22 mouse cellular contexts compared by ENCODE assay signal in the genomic region with DNA sequence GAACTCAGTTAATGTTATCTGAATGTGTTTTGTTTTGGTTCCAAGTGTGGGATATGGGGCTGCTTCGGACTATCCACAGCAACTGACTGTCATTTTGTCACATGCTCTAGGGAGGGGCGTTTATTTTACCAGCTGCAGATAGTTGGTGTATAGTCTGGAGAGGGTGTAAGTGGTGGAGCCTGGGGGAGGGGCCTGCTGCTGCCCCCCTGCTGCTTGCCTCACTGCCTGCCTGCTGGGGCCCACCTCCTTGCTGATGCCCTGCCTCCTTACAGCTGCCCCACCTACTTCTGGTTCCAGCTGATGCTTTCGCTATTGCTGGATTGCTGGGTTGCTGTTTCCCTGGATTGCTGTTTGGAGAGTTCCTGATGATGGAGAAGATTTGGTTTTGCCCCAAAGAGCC. TPM values are rescaled to one million over a fixed set of nuclear protein-coding genes. Genes with fewer than 3 reads are reported as not detected.
DNase-seq lines count a peak whose midpoint lies in the region; ATAC-seq and TF ChIP-seq lines count a peak whose summit lies in the region.
"Had no signal": no experiment of that assay in that cellular context is flagged by ENCODE, and none has a peak within 500 bp of the region (broad histone marks: within the 10 kb centered on the region; RNA-seq: fewer than 3 reads in every experiment).

No protein-coding gene starts in this region.

- WGBS in heart, embryonic 16.5 days: 16% methylated on average over 3 of the region's 3 CpGs
- WGBS in lung, embryonic 14.5 days: 15% methylated on average over 3 of the region's 3 CpGs

- H3K36me3 ChIP-seq in heart, embryonic 16.5 days (ENCODE audit: control insufficient read depth, insufficient read depth): no peaks in the 10 kb centered on the region
- no peaks in the 10 kb centered on the region for H3K36me3 ChIP-seq in lung, embryonic 14.5 days (ENCODE audit: insufficient read depth)
- no peaks in the 10 kb centered on the region for H3K36me3 ChIP-seq in G1E (replicated peaks)
- H3K36me3 ChIP-seq: hindbrain, embryonic 13.5 days; lung, embryonic 15.5 days had no signal

- no peak overlapping the region for H3K4me3 ChIP-seq in heart, embryonic 16.5 days (ENCODE audit: low read length)
- H3K4me3 ChIP-seq in lung, embryonic 14.5 days (ENCODE audit: low read depth, low read length): no peak overlapping the region
- H3K4me3 ChIP-seq in G1E (ENCODE audit: low read depth, low read length): no peak overlapping the region; the same call in 1 of the 2 replicates
- H3K4me3 ChIP-seq: erythroblast, embryonic 14.5 days; gastrocnemius, adult 2 months; hindbrain, embryonic 13.5 days; lung, embryonic 15.5 days had no signal

- H3K27me3 ChIP-seq in heart, embryonic 16.5 days (ENCODE audit: control insufficient read depth, insufficient read depth, low read length): no peaks in the 10 kb centered on the region
- no peaks in the 10 kb centered on the region for H3K27me3 ChIP-seq in lung, embryonic 14.5 days (ENCODE audit: insufficient read depth, low read length)
- peaks cover 15% of the 10 kb centered on the region for H3K27me3 ChIP-seq in G1E (ENCODE audit: insufficient read depth, low read length)
- H3K27me3 ChIP-seq: hindbrain, embryonic 13.5 days; lung, embryonic 15.5 days had no signal

- H3K4me1 ChIP-seq in heart, embryonic 16.5 days (ENCODE audit: control insufficient read depth, insufficient read depth, low read length): no peaks in the 10 kb centered on the region
- no peaks in the 10 kb centered on the region for H3K4me1 ChIP-seq in lung, embryonic 14.5 days (ENCODE audit: insufficient read depth)
- H3K4me1 ChIP-seq in G1E (ENCODE audit: insufficient read depth, low read depth, low read length): peaks cover 7% of the 10 kb centered on the region
- H3K4me1 ChIP-seq: hindbrain, embryonic 13.5 days had no signal

- no peak for TF ChIP-seq CTCF in lung, embryonic 14.5 days (IDR thresholded peaks at IDR 0.05; ENCODE audit: low read depth)
- no peak for TF ChIP-seq CTCF in G1E (IDR thresholded peaks at IDR 0.05; ENCODE audit: low read depth, low read length)

- H3K27ac ChIP-seq in heart, embryonic 16.5 days (ENCODE audit: low read length): no peak overlapping the region
- no peak overlapping the region for H3K27ac ChIP-seq in lung, embryonic 14.5 days (ENCODE audit: low read depth)
- H3K27ac ChIP-seq: gastrocnemius, adult 2 months; hindbrain, embryonic 13.5 days; lung, embryonic 15.5 days had no signal

- peak overlapping the region; percentile 24; the same call in 1 of the 2 replicates for H3K4me2 ChIP-seq in heart, embryonic 16.5 days (ENCODE audit: low read depth, low read length)
- no peak overlapping the region for H3K4me2 ChIP-seq in lung, embryonic 14.5 days
- H3K4me2 ChIP-seq: heart, embryonic 11.5 days; hindbrain, embryonic 13.5 days; liver, embryonic 11.5 days; lung, embryonic 15.5 days had no signal

- DNase-seq in embryo, embryonic 9.5 days (ENCODE audit: extremely low spot score): peak; percentile 9
- DNase-seq in embryo, embryonic 10 days (ENCODE audit: low spot score): no peak
- DNase-seq in heart, adult 18-20 months: no peak
- DNase-seq in lung, embryonic 14.5 days: peak; percentile 8
- DNase-seq in lung, postnatal 14 days: no peak
- DNase-seq in G1E (ENCODE audit: low spot score): no peak
- DNase-seq: adrenal gland, postnatal 10 days; cerebellum, adult 11 months; cerebellum, postnatal 14 days; forebrain, postnatal 0 days; gastrocnemius, adult 2 months; kidney, adult 11 months; layer of hippocampus, postnatal 36 days; right cerebral cortex, postnatal 14 days had no signal

- H3K9ac ChIP-seq in heart, embryonic 16.5 days (ENCODE audit: low read length): no peak overlapping the region
- H3K9ac ChIP-seq in lung, embryonic 14.5 days: no peak overlapping the region
- H3K9ac ChIP-seq: forebrain, postnatal 0 days; hindbrain, embryonic 13.5 days; lung, embryonic 15.5 days had no signal

- ATAC-seq in heart, embryonic 16.5 days (replicated peaks; ENCODE audit: extremely low read depth, insufficient read depth, low FRiP score): peak; percentile 45
- peak; percentile 75; the same call in 1 of the 2 replicates for ATAC-seq in lung, embryonic 14.5 days (ENCODE audit: insufficient read depth)
- peak; percentile 62 for ATAC-seq in G1E (ENCODE audit: extremely low read depth, insufficient number of reproducible peaks, low FRiP score, poor library complexity, severe bottlenecking)
- no peak for ATAC-seq in erythroid progenitor cell, adult 5-6 weeks (replicated peaks; ENCODE audit: low FRiP score, poor library complexity, severe bottlenecking)
- ATAC-seq: CD4-positive, CD25-positive, alpha-beta regulatory T cell, adult 4 months; forebrain, postnatal 0 days had no signal

- no peaks in the 10 kb centered on the region for H3K9me3 ChIP-seq in heart, embryonic 16.5 days (replicated peaks; ENCODE audit: control insufficient read depth, low read length)
- H3K9me3 ChIP-seq in lung, embryonic 14.5 days (ENCODE audit: low read depth, low read length): no peaks in the 10 kb centered on the region
- no peaks in the 10 kb centered on the region for H3K9me3 ChIP-seq in G1E (replicated peaks)
- H3K9me3 ChIP-seq: hindbrain, embryonic 13.5 days; lung, embryonic 15.5 days had no signal

RNA-seq across cellular contexts. Expression of gene Sgpp2, which starts 31.0 kb away (rescaled TPM):
- 0.22 and 0.28 TPM in 2 replicates for polyA plus RNA-seq in heart, embryonic 16.5 days (2015; fragmentation: Nextera tagmentation; extraction: Ambion mirVana)
- under 1 TPM in 1 of 2 experiments, not detected in 1; 0.05 TPM for total RNA-seq in heart, adult 18-20 months (2021)
- polyA plus RNA-seq in lung, embryonic 14.5 days (2014; fragmentation: Nextera tagmentation; extraction: Ambion mirVana): 1.0 and 1.1 TPM in 2 replicates
- total RNA-seq in G1E (2014; fragmentation: Nextera tagmentation) (not detected in 2 replicates), G1E (2017) (0.05 and 0.06 TPM in 2 replicates)
- polyA plus RNA-seq in G1E (2012): not detected in 2 replicates
- not detected in 2 replicates for total RNA-seq in erythroid progenitor cell, adult 5-6 weeks (2015; ENCODE audit: low replicate concordance)
- total RNA-seq in erythroid progenitor cell, adult 5-6 weeks (2017; ENCODE audit: low replicate concordance): not detected in 2 replicates
- total RNA-seq: gastrocnemius, adult 2 months had no signal
- polyA plus RNA-seq: erythroblast, embryonic 14.5 days had no signal

Comparison
In these comparisons a context has a peak if more than half of its experiments do, and no peak if none do; other contexts are left out.
1. DNase-seq: peak in embryo, embryonic 9.5 days (single experiment) and lung, embryonic 14.5 days (single experiment); none in embryo, embryonic 10 days (single experiment), heart, adult 18-20 months (0 of 2), lung, postnatal 14 days (single experiment) and G1E (single experiment).